ENCODE assay signal across 10 mouse cellular contexts in genomic region chr16:17486505-17486904, GRCm38 (mm10). TPM values are rescaled to one million over a fixed set of nuclear protein-coding genes. Genes with fewer than 3 reads are reported as not detected.
DNase-seq lines count a peak whose midpoint lies in the region; ATAC-seq and TF ChIP-seq lines count a peak whose summit lies in the region.
"Had no signal": no experiment of that assay in that cellular context is flagged by ENCODE, and none has a peak within 500 bp of the region (broad histone marks: within the 10 kb centered on the region; RNA-seq: fewer than 3 reads in every experiment).

No protein-coding gene starts in this region.

- H3K36me3 ChIP-seq in limb, embryonic 14.5 days (ENCODE audit: control insufficient read depth, insufficient read depth, low read length), result peaks cover 49% of the 10 kb centered on the region
- H3K36me3 ChIP-seq in limb, embryonic 10.5 days, result peaks cover 61% of the 10 kb centered on the region
- peaks cover 15% of the 10 kb centered on the region for H3K36me3 ChIP-seq in myocyte (ENCODE audit: control insufficient read depth, insufficient read depth)
- peaks cover 19% of the 10 kb centered on the region for H3K36me3 ChIP-seq in midbrain, embryonic 15.5 days (replicated peaks)

- TF ChIP-seq POLR2A in limb, embryonic 14.5 days (IDR thresholded peaks at IDR 0.05; ENCODE audit: borderline replicate concordance, extremely low read depth, insufficient read depth, insufficient read length), result no peak
- no peak for TF ChIP-seq POLR2A in myocyte (IDR thresholded peaks at IDR 0.05; ENCODE audit: insufficient read length, low read depth)

- no peaks in the 10 kb centered on the region for H3K27me3 ChIP-seq in limb, embryonic 14.5 days (ENCODE audit: control insufficient read depth, insufficient read depth, low read length)
- H3K27me3 ChIP-seq in limb, embryonic 10.5 days (ENCODE audit: low read depth, poor library complexity, severe bottlenecking), result peaks cover 39% of the 10 kb centered on the region
- H3K27me3 ChIP-seq in myocyte (ENCODE audit: control insufficient read depth, insufficient read depth, insufficient read length), result no peaks in the 10 kb centered on the region
- H3K27me3 ChIP-seq in midbrain, embryonic 15.5 days (replicated peaks), result peaks cover 9% of the 10 kb centered on the region

- peak; percentile 63 to 72 for DNase-seq in adrenal gland, adult (ENCODE audit: inconsistent age in 2 of 2, low spot score in 1 of 2)
- DNase-seq in adrenal gland, postnatal 4 days (ENCODE audit: low spot score in 2 of 2), result no peak
- DNase-seq in limb, embryonic 14.5 days (ENCODE audit: low spot score), result peak; percentile 48
- no peak for DNase-seq in limb, embryonic 10.5 days (ENCODE audit: low spot score)
- peak; percentile 30 to 51 for DNase-seq in heart, postnatal 10 days
- no peak for DNase-seq in right cerebral cortex, postnatal 25 days
- DNase-seq: liver, embryonic 13.5 days had no signal

- H3K4me3 ChIP-seq in limb, embryonic 14.5 days (replicated peaks; ENCODE audit: low read length), result no peak overlapping the region
- no peak overlapping the region for H3K4me3 ChIP-seq in limb, embryonic 10.5 days
- H3K4me3 ChIP-seq in myocyte, result no peak overlapping the region
- no peak overlapping the region for H3K4me3 ChIP-seq in midbrain, embryonic 15.5 days
- H3K4me3 ChIP-seq: liver, embryonic 13.5 days; neural tube, embryonic 13.5 days had no signal

- intact Hi-C loops in heart, postnatal 10 days (cut with DNase I), result no loop called here

- no peak overlapping the region for H3K4me2 ChIP-seq in limb, embryonic 14.5 days (replicated peaks; ENCODE audit: low read depth, low read length, severe bottlenecking)
- H3K4me2 ChIP-seq in myocyte (ENCODE audit: low read depth), result no peak overlapping the region
- H3K4me2 ChIP-seq in midbrain, embryonic 15.5 days, result no peak overlapping the region
- H3K4me2 ChIP-seq: liver, embryonic 13.5 days; neural tube, embryonic 13.5 days had no signal

- no peak overlapping the region for H3ac ChIP-seq in myocyte (ENCODE audit: control insufficient read depth, insufficient read length)

- peaks cover 19% of the 10 kb centered on the region for H3K79me2 ChIP-seq in myocyte (ENCODE audit: control insufficient read depth, insufficient read depth)

- no peak overlapping the region for H3K9ac ChIP-seq in limb, embryonic 14.5 days (ENCODE audit: low read depth, low read length, severe bottlenecking)
- no peak overlapping the region for H3K9ac ChIP-seq in midbrain, embryonic 15.5 days
- H3K9ac ChIP-seq: liver, embryonic 13.5 days; neural tube, embryonic 13.5 days had no signal

- H3K9me3 ChIP-seq in limb, embryonic 14.5 days (ENCODE audit: control insufficient read depth, low read length), result no peaks in the 10 kb centered on the region
- no peaks in the 10 kb centered on the region for H3K9me3 ChIP-seq in limb, embryonic 10.5 days (replicated peaks)
- no peaks in the 10 kb centered on the region for H3K9me3 ChIP-seq in midbrain, embryonic 15.5 days
- H3K9me3 ChIP-seq: liver, embryonic 13.5 days; neural tube, embryonic 13.5 days had no signal

- no peaks in the 10 kb centered on the region for H3K4me1 ChIP-seq in limb, embryonic 14.5 days (ENCODE audit: control insufficient read depth, insufficient read depth, low read length)
- H3K4me1 ChIP-seq in limb, embryonic 10.5 days, result peaks cover 11% of the 10 kb centered on the region
- peaks cover 14% of the 10 kb centered on the region for H3K4me1 ChIP-seq in midbrain, embryonic 15.5 days

- 44% methylated on average over 3 of the region's 3 CpGs for whole genome bisulfite sequencing in limb, embryonic 14.5 days
- WGBS in limb, embryonic 10.5 days, result 74% methylated on average over 3 of the region's 3 CpGs
- WGBS in midbrain, embryonic 15.5 days, result 28% methylated on average over 3 of the region's 3 CpGs

- no peak overlapping the region for H3K27ac ChIP-seq in limb, embryonic 14.5 days (replicated peaks; ENCODE audit: low read depth, low read length)
- no peak overlapping the region for H3K27ac ChIP-seq in limb, embryonic 10.5 days
- no peak overlapping the region for H3K27ac ChIP-seq in midbrain, embryonic 15.5 days
- H3K27ac ChIP-seq: liver, embryonic 13.5 days; neural tube, embryonic 13.5 days had no signal

- ATAC-seq in limb, embryonic 14.5 days (ENCODE audit: low FRiP score, low read depth), result no peak
- ATAC-seq in midbrain, embryonic 15.5 days (replicated peaks), result no peak

TF ChIP-seq in myocyte, 11 proteins besides CTCF, POLR2A, EP300 and RAD21:
- TF ChIP-seq MYOG (IDR thresholded peaks at IDR 0.05; ENCODE audit: control insufficient read depth in 1 of 3, insufficient read depth in 1 of 3, insufficient read length in 2 of 3, low read depth in 2 of 3) (peak in 2 of 3 experiments; percentile 51 to 52), MAX (IDR thresholded peaks at IDR 0.05; ENCODE audit: low read depth) (no peak), MYOD1 (IDR thresholded peaks at IDR 0.05; ENCODE audit: control insufficient read depth in 1 of 3, insufficient read length in 2 of 3, low read depth in 2 of 3) (peak in 2 of 3 experiments; percentile 41 to 53)

RNA-seq across cellular contexts. Expression of gene Aifm3, which starts 2.9 kb away (rescaled TPM):
- total RNA-seq in adrenal gland, postnatal 4 days (2021), result 1 to 10 TPM; 7.5 to 8.5 TPM
- 0.85 and 1.3 TPM in 2 replicates for polyA plus RNA-seq in limb, embryonic 14.5 days (2012; rRNA removed)
- polyA plus RNA-seq in limb, embryonic 14.5 days (2014; fragmentation: Nextera tagmentation; extraction: Ambion mirVana), result 0.48 and 0.55 TPM in 2 replicates
- 0.85 and 1.2 TPM in 2 replicates for polyA plus RNA-seq in limb, embryonic 10.5 days (2016; fragmentation: Nextera tagmentation; extraction: Ambion mirVana)
- under 1 TPM; 0.34 to 0.45 TPM for total RNA-seq in heart, postnatal 10 days (2021)
- polyA plus RNA-seq in myocyte (2012; fragmentation: generic; extraction: Trizol), result 0.02 TPM
- polyA plus RNA-seq in midbrain, embryonic 15.5 days (2015; fragmentation: Nextera tagmentation; extraction: Ambion mirVana), result 16.8 and 17.9 TPM in 2 replicates

RNA-seq across cellular contexts. Expression of gene Lztr1, which starts 22.0 kb away (rescaled TPM):
- 10 to 100 TPM; 69.1 to 73.2 TPM for total RNA-seq in adrenal gland, postnatal 4 days (2021)
- 246 and 336 TPM in 2 replicates for polyA plus RNA-seq in limb, embryonic 14.5 days (2012; rRNA removed)
- polyA plus RNA-seq in limb, embryonic 14.5 days (2014; fragmentation: Nextera tagmentation; extraction: Ambion mirVana), result 82.6 and 87.6 TPM in 2 replicates
- 78.2 and 89.8 TPM in 2 replicates for polyA plus RNA-seq in limb, embryonic 10.5 days (2016; fragmentation: Nextera tagmentation; extraction: Ambion mirVana)
- total RNA-seq in heart, postnatal 10 days (2021), result 10 to 100 TPM; 38.0 to 41.8 TPM
- 84.7 TPM for polyA plus RNA-seq in myocyte (2012; fragmentation: generic; extraction: Trizol)
- 146 and 164 TPM in 2 replicates for polyA plus RNA-seq in midbrain, embryonic 15.5 days (2015; fragmentation: Nextera tagmentation; extraction: Ambion mirVana)

RNA-seq across cellular contexts. Expression of gene Crkl, which starts 34.7 kb away (rescaled TPM):
- total RNA-seq in adrenal gland, postnatal 4 days (2021), result 10 to 100 TPM; 32.1 to 35.0 TPM
- polyA plus RNA-seq in limb, embryonic 14.5 days (2012; rRNA removed), result 36.6 and 65.3 TPM in 2 replicates
- 62.9 and 70.7 TPM in 2 replicates for polyA plus RNA-seq in limb, embryonic 14.5 days (2014; fragmentation: Nextera tagmentation; extraction: Ambion mirVana)
- polyA plus RNA-seq in limb, embryonic 10.5 days (2016; fragmentation: Nextera tagmentation; extraction: Ambion mirVana), result 83.6 and 84.0 TPM in 2 replicates
- 10 to 100 TPM; 27.9 to 33.8 TPM for total RNA-seq in heart, postnatal 10 days (2021)
- 14.8 TPM for polyA plus RNA-seq in myocyte (2012; fragmentation: generic; extraction: Trizol)
- polyA plus RNA-seq in midbrain, embryonic 15.5 days (2015; fragmentation: Nextera tagmentation; extraction: Ambion mirVana), result 83.2 and 89.6 TPM in 2 replicates

RNA-seq across cellular contexts. Expression of gene Thap7, which starts 44.4 kb away (rescaled TPM):
- 10 to 100 TPM; 35.6 to 39.7 TPM for total RNA-seq in adrenal gland, postnatal 4 days (2021)
- polyA plus RNA-seq in limb, embryonic 14.5 days (2012; rRNA removed), result 91.9 and 104 TPM in 2 replicates
- 60.0 and 63.2 TPM in 2 replicates for polyA plus RNA-seq in limb, embryonic 14.5 days (2014; fragmentation: Nextera tagmentation; extraction: Ambion mirVana)
- polyA plus RNA-seq in limb, embryonic 10.5 days (2016; fragmentation: Nextera tagmentation; extraction: Ambion mirVana), result 47.8 and 58.9 TPM in 2 replicates
- total RNA-seq in heart, postnatal 10 days (2021), result 10 to 100 TPM; 17.8 to 20.0 TPM
- polyA plus RNA-seq in myocyte (2012; fragmentation: generic; extraction: Trizol), result 42.6 TPM
- 60.4 and 65.3 TPM in 2 replicates for polyA plus RNA-seq in midbrain, embryonic 15.5 days (2015; fragmentation: Nextera tagmentation; extraction: Ambion mirVana)

Comparison
In these comparisons a context has a peak if more than half of its experiments do, and no peak if none do; other contexts are left out.
1. DNase-seq: peak in adrenal gland, adult (2 of 2), limb, embryonic 14.5 days (single experiment) and heart, postnatal 10 days (2 of 2); none in adrenal gland, postnatal 4 days (0 of 2), limb, embryonic 10.5 days (single experiment) and right cerebral cortex, postnatal 25 days (single experiment).